7 mouse cellular contexts compared by ENCODE assay signal in the genomic region with DNA sequence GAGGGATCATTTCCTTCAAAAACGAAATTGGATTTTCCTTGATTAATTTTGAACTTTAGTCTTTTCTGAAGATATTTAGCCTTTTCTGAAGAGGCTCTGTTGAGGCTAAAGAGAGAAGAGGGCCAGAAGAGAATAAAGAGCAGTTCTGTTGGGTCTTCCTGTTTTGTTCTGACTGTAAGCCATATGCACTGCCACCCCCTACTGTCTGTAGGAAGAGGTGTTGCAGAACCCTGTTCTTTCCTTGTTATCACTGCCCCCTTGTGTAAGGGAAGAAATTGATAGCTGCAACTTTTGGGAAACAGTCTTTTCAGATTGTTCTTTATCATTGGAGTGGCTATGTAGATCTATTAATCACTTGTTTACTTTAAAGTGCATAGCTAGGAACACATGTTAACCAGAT. TPM values are rescaled to one million over a fixed set of nuclear protein-coding genes. Genes with fewer than 3 reads are reported as not detected.
A peak's percentile ranks its signal among the peaks of the same experiment; 100 is the strongest.
DNase-seq lines count a peak whose midpoint lies in the region; ATAC-seq and TF ChIP-seq lines count a peak whose summit lies in the region.

No protein-coding gene starts in this region.

- ATAC-seq in embryonic facial prominence, embryonic 13.5 days (ENCODE audit: insufficient number of reproducible peaks, insufficient read depth, low FRiP score, low TSS enrichment, low read depth), result no peak
- no peak for ATAC-seq in hindbrain, embryonic 13.5 days (ENCODE audit: low FRiP score)
- ATAC-seq in liver, postnatal 0 days, result no peak

- peak; percentile 47; the same call in 1 of the 2 replicates for TF ChIP-seq CTCF in spleen, adult 2 months (IDR thresholded peaks at IDR 0.05; ENCODE audit: extremely low read depth, insufficient read depth, insufficient read length, insufficient replicate concordance)
- TF ChIP-seq CTCF in liver, postnatal 0 days (IDR thresholded peaks at IDR 0.05; ENCODE audit: low read depth), result peak; percentile 94

- H3K9me3 ChIP-seq in embryonic facial prominence, embryonic 13.5 days, result no peaks in the 10 kb centered on the region
- no peaks in the 10 kb centered on the region for H3K9me3 ChIP-seq in hindbrain, embryonic 13.5 days
- no peaks in the 10 kb centered on the region for H3K9me3 ChIP-seq in liver, postnatal 0 days (ENCODE audit: low read length)

- TF ChIP-seq EP300 in liver, postnatal 0 days (IDR thresholded peaks at IDR 0.05; ENCODE audit: low read depth), result no peak

- no peak overlapping the region for H3K27ac ChIP-seq in spleen, adult 2 months (ENCODE audit: insufficient read depth, low read length)
- no peak overlapping the region for H3K27ac ChIP-seq in embryonic facial prominence, embryonic 13.5 days
- 0 out of 2 replicates have a peak overlapping the region, but pooled peaks have one; percentile 18 for H3K27ac ChIP-seq in hindbrain, embryonic 13.5 days
- H3K27ac ChIP-seq in liver, postnatal 0 days (ENCODE audit: low read depth), result no peak overlapping the region

- H3K27me3 ChIP-seq in spleen, adult 2 months (ENCODE audit: control insufficient read depth, insufficient read depth, low read length), result peaks cover 3% of the 10 kb centered on the region; the same call in 1 of the 2 replicates
- H3K27me3 ChIP-seq in embryonic facial prominence, embryonic 13.5 days, result no peaks in the 10 kb centered on the region
- no peaks in the 10 kb centered on the region for H3K27me3 ChIP-seq in hindbrain, embryonic 13.5 days
- no peaks in the 10 kb centered on the region for H3K27me3 ChIP-seq in liver, postnatal 0 days (ENCODE audit: insufficient read depth, low read length)

- peaks cover 12% of the 10 kb centered on the region; the same call in 1 of the 2 replicates for H3K4me1 ChIP-seq in spleen, adult 2 months (ENCODE audit: control insufficient read depth, insufficient read depth, insufficient read length)
- H3K4me1 ChIP-seq in embryonic facial prominence, embryonic 13.5 days, result peaks cover 12% of the 10 kb centered on the region
- H3K4me1 ChIP-seq in hindbrain, embryonic 13.5 days (replicated peaks), result peaks cover 3% of the 10 kb centered on the region
- H3K4me1 ChIP-seq in liver, postnatal 0 days (ENCODE audit: insufficient read depth), result peaks cover 3% of the 10 kb centered on the region; the same call in 1 of the 2 replicates

- peak overlapping the region; percentile 2; the same call in 1 of the 2 replicates for H3K4me2 ChIP-seq in embryonic facial prominence, embryonic 13.5 days
- H3K4me2 ChIP-seq in hindbrain, embryonic 13.5 days, result peak overlapping the region; percentile 61
- no peak overlapping the region for H3K4me2 ChIP-seq in liver, postnatal 0 days (ENCODE audit: low read depth, low read length)

- no peaks in the 10 kb centered on the region for H3K36me3 ChIP-seq in spleen, adult 2 months (ENCODE audit: control insufficient read depth, insufficient read depth, low read length)
- H3K36me3 ChIP-seq in embryonic facial prominence, embryonic 13.5 days, result no peaks in the 10 kb centered on the region
- H3K36me3 ChIP-seq in hindbrain, embryonic 13.5 days, result no peaks in the 10 kb centered on the region
- no peaks in the 10 kb centered on the region for H3K36me3 ChIP-seq in liver, postnatal 0 days (replicated peaks; ENCODE audit: insufficient read depth, low read length)

- no peak for TF ChIP-seq POLR2A in spleen, adult 2 months (IDR thresholded peaks at IDR 0.05; ENCODE audit: low read depth, low read length)

- peak; percentile 17 to 47 for DNase-seq in spleen, adult 2 months (ENCODE audit: low read depth in 1 of 2, low spot score in 2 of 2)
- no peak for DNase-seq in spleen, adult 18-20 months
- DNase-seq in adrenal gland, postnatal 10 days, result peak; percentile 38
- DNase-seq in liver, postnatal 0 days, result no peak
- DNase-seq in retina, embryonic 14.5 days (ENCODE audit: low spot score), result peak; percentile 81

- H3K4me3 ChIP-seq in spleen, adult 2 months (ENCODE audit: extremely low read depth, insufficient read depth, insufficient read length), result no peak overlapping the region
- no peak overlapping the region for H3K4me3 ChIP-seq in embryonic facial prominence, embryonic 13.5 days
- peak overlapping the region; percentile 98 for H3K4me3 ChIP-seq in hindbrain, embryonic 13.5 days
- no peak overlapping the region for H3K4me3 ChIP-seq in liver, postnatal 0 days (ENCODE audit: low read depth, low read length)

- H3K9ac ChIP-seq in embryonic facial prominence, embryonic 13.5 days, result no peak overlapping the region
- no peak overlapping the region for H3K9ac ChIP-seq in hindbrain, embryonic 13.5 days
- no peak overlapping the region for H3K9ac ChIP-seq in liver, postnatal 0 days (replicated peaks)

- 38% methylated on average over 1 of the region's 1 CpGs for WGBS in spleen, adult 2 months
- 8% methylated on average over 1 of the region's 1 CpGs for WGBS in embryonic facial prominence, embryonic 13.5 days
- WGBS in hindbrain, embryonic 13.5 days, result 31% methylated on average over 1 of the region's 1 CpGs
- WGBS in liver, postnatal 0 days (ENCODE audit: insufficient replicate concordance), result 29% methylated on average over 1 of the region's 1 CpGs

RNA-seq across cellular contexts. Expression of a gene that starts 2.1 kb away (rescaled TPM):
- 1.3 and 1.8 TPM in 2 replicates for polyA plus RNA-seq in spleen, adult 2 months (2012; rRNA removed)
- total RNA-seq in adrenal gland, postnatal 10 days (2021), result 10 to 100 TPM; 15.2 to 28.3 TPM
- 8.2 TPM in 2 replicates for polyA plus RNA-seq in embryonic facial prominence, embryonic 13.5 days (2015; fragmentation: Nextera tagmentation; extraction: Ambion mirVana)
- polyA plus RNA-seq in hindbrain, embryonic 13.5 days (2015; fragmentation: Nextera tagmentation; extraction: Ambion mirVana), result 34.8 and 39.1 TPM in 2 replicates
- polyA plus RNA-seq in liver, postnatal 0 days (2015; fragmentation: Nextera tagmentation; extraction: Ambion mirVana), result 1.5 and 1.8 TPM in 2 replicates

Comparison
In these comparisons a context has a peak if more than half of its experiments do, and no peak if none do; other contexts are left out.
1. DNase-seq: peak in spleen, adult 2 months (2 of 2), adrenal gland, postnatal 10 days (single experiment) and retina, embryonic 14.5 days (single experiment); none in spleen, adult 18-20 months (0 of 2) and liver, postnatal 0 days (single experiment).